Mouse (Mus musculus) heart, embryonic 14.5 days (tissue): ENCODE data around the gene Rpl36al. TPM values are rescaled to one million over a fixed set of nuclear protein-coding genes. Genes with fewer than 3 reads are reported as not detected.
A peak's percentile ranks its signal among the peaks of the same experiment; 100 is the strongest.

Experiments
- ATAC-seq: fragments of 200-750 bp; cut with Nextera tagmentation; 2 replicates; pipeline ENCODE4 v1.8.0; 2017; ENCODE audit warnings: low read depth, moderate TSS enrichment; ENCODE audit not compliant: insufficient number of reproducible peaks, insufficient read depth, low FRiP score
- H3K27ac ChIP-seq, 2 experiments: fragments of 200-500 bp in 1 of 2; fragments of 300-500 bp in 1 of 2; sonication (generic) in 1 of 2; replicated peaks in 1 of 2; 2 replicates each; pipeline ENCODE4 v1.5.1; 2012 to 2014; ENCODE audit warnings: low read depth in 2 of 2, low read length in 2 of 2, control low read depth in 1 of 2, mild to moderate bottlenecking in 1 of 2, mixed read lengths in 1 of 2; ENCODE audit not compliant: control insufficient read depth in 1 of 2, insufficient read depth in 1 of 2
- H3K27me3 ChIP-seq: fragments of 300-500 bp; sonication (generic); 2 replicates; pipeline ENCODE4 v1.6.1; 2014; ENCODE audit warnings: mild to moderate bottlenecking, low read length, control low read depth; ENCODE audit not compliant: control insufficient read depth, insufficient read depth
- H3K36me3 ChIP-seq: fragments of 300-500 bp; sonication (generic); 2 replicates; pipeline ENCODE4 v1.6.1; 2014; ENCODE audit warnings: mild to moderate bottlenecking, control low read depth, low read length, mixed read lengths; ENCODE audit not compliant: control insufficient read depth, insufficient read depth
- H3K4me1 ChIP-seq, 2 experiments: fragments of 200-500 bp in 1 of 2; fragments of 300-500 bp in 1 of 2; sonication (generic) in 1 of 2; 2 replicates each; pipeline ENCODE4 v1.6.1; 2012 to 2014; ENCODE audit warnings: low read length in 2 of 2, control low read depth in 1 of 2, mixed read lengths in 1 of 2; ENCODE audit not compliant: control insufficient read depth in 2 of 2, insufficient read depth in 2 of 2
- H3K4me2 ChIP-seq: fragments of 300-500 bp; sonication (generic); 2 replicates; pipeline ENCODE4 v1.6.1; 2014; ENCODE audit warnings: mild to moderate bottlenecking, low read length
- H3K4me3 ChIP-seq, 2 experiments: fragments of 200-500 bp in 1 of 2; fragments of 300-500 bp in 1 of 2; sonication (generic) in 1 of 2; 2 replicates each; pipeline ENCODE4 v1.5.1; 2012 to 2014; ENCODE audit warnings: low read length in 2 of 2, mild to moderate bottlenecking in 2 of 2, control low read depth in 1 of 2, low read depth in 1 of 2, moderate library complexity in 1 of 2; ENCODE audit not compliant: control insufficient read depth in 1 of 2, insufficient read depth in 1 of 2
- H3K9ac ChIP-seq: fragments of 300-500 bp; sonication (generic); 2 replicates; pipeline ENCODE4 v1.6.1; 2014; ENCODE audit warnings: mild to moderate bottlenecking, low read length
- H3K9me3 ChIP-seq: fragments of 300-500 bp; sonication (generic); 2 replicates; pipeline ENCODE4 v1.6.1; 2016; ENCODE audit warnings: low read length, control low read depth; ENCODE audit not compliant: control insufficient read depth
- WGBS: fragments of 180-500 bp; shearing (Covaris S2); extraction: QIAGEN DNeasy Blood & Tissue Kit; methylation state at CpG from one replicate; pipeline ENCODE4 v1.1.7; 2014; 5-methylcytosine and 5-hydroxymethylcytosine counted together
- polyA plus RNA-seq: library from polyadenylated mRNA; unstranded; fragments of >200 nt; fragmentation: Nextera tagmentation; extraction: Ambion mirVana; gene quantifications from 2 replicates; pipeline ENCODE4 v1.2.1, GENCODE M21; 2014

Rpl36al gene
- polyA plus RNA-seq = 519 and 551 TPM in 2 replicates

GRCm38 (mm10) chr12:69183583-69184308 is at the start of gene Rpl36al, which contains the start of gene Mgat2:
Gene Rpl36al, minus strand, starts transcription at chr12:69184083.
Gene Mgat2, plus strand, starts transcription at chr12:69184157.
- Histone ChIP-seq H3K9ac (peak within 1 kb of the TSS; percentile 92), H3K36me3 (peaks cover 35% of the 10 kb centered on the region), H3K4me2 (peak within 1 kb of the TSS; percentile 96), H3K9me3 (no peaks in the 10 kb centered on the region), H3K4me3 (peak within 1 kb of the TSS; percentile 93 to 95), H3K27me3 (no peaks in the 10 kb centered on the region), H3K4me1 (peaks cover 6 to 19% of the 10 kb centered on the region in 2 experiments), H3K27ac (peak within 1 kb of the TSS; percentile 89 to 90)
- ATAC-seq = peak; percentile 96
- WGBS = under 1% methylated on average over 84 of the region's 84 CpGs

DNA sequence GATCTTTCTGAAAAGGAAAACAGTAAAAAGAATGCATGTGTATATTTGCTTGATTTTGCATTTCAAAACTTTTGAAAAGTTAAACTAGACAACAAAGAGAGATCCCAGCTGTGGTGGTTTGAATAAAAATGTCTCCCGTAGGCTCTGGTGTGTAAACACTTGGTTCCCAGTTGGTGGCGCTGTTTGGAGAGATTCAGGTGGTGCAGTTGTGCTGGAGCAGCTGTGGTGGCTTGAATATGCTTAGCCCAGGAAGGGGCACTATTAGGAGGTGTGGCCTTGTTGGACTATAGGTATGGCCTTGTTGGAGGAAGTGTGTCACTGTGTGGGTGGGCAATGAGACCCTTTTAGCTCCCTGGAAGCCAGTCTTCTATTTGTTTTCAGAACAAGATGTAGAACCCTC is 45.4 kb upstream of the Rpl36al start:
- 63% methylated on average over 2 of the region's 2 CpGs for WGBS
- Histone ChIP-seq H3K4me3 (no peak overlapping the region), H3K36me3 (peaks cover 8% of the 10 kb centered on the region; the same call in 1 of the 2 replicates), H3K4me2 (no peak overlapping the region), H3K9me3 (no peaks in the 10 kb centered on the region), H3K27me3 (no peaks in the 10 kb centered on the region), H3K9ac (no peak overlapping the region), H3K4me1 (peaks cover 2 to 13% of the 10 kb centered on the region in 2 experiments; a peak in 3 of 4 replicates), H3K27ac (no peak overlapping the region)
- ATAC-seq = no peak

- H3K9ac ChIP-seq = peak within 1 kb of the TSS; percentile 76
- H3K4me1 ChIP-seq = peaks cover 2 to 13% of the 10 kb centered on the region in 2 experiments; a peak in 3 of 4 replicates
- peak within 1 kb of the TSS; percentile 88 to 94 for H3K27ac ChIP-seq
- peaks cover 11% of the 10 kb centered on the region; the same call in 1 of the 2 replicates for H3K36me3 ChIP-seq
- peak within 1 kb of the TSS; percentile 74 to 94 for H3K4me3 ChIP-seq
- ATAC-seq = peak; percentile 90
- no peaks in the 10 kb centered on the region for H3K27me3 ChIP-seq
- H3K4me2 ChIP-seq = peak within 1 kb of the TSS; percentile 74
- WGBS = under 1% methylated on average over 37 of the region's 37 CpGs
- H3K9me3 ChIP-seq = no peaks in the 10 kb centered on the region
These were observed 44.0 kb upstream of the Rpl36al start, which contains the start of gene Pole2 for GRCm38 (mm10) chr12:69227776-69228466. Gene Pole2, minus strand, starts transcription at chr12:69228195.

DNA sequence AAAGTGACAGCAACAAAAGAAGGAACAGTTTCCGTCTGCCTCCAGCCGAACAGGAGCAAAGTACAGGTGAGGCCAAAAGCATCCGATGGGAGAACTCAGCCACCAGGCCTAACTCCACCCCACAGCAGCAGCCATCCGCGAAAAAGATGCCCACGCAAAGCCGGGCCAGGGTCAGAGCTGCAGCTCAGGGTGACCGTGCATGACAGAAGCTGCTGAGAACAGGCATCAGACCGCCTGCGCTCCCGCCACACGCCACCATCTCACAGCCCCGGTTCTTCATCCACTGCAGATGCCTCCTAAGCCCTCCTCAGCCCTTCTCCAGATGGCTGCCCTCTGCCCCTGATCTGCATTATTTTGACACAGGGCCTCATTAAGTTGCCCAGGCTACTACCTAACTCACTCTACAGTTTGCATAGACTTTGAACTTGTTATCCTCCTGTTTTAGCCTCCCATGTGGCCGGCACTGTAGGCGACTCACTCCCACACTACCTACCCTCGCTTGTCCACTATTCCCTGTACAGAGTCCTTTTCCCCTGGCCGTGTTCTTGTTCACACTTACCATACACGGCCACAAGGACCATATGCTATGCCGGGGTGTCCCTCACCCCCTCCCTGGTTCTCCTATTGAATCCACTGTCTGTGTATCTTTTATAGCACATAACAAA is 36.9 kb upstream of the Rpl36al start:
- no peaks in the 10 kb centered on the region for H3K9me3 ChIP-seq
- H3K4me1 ChIP-seq = no peaks in the 10 kb centered on the region
- H3K27me3 ChIP-seq = no peaks in the 10 kb centered on the region
- no peak for ATAC-seq
- H3K36me3 ChIP-seq = peaks cover 59% of the 10 kb centered on the region
- H3K27ac ChIP-seq = no peak overlapping the region
- H3K4me2 ChIP-seq = no peak overlapping the region
- no peak overlapping the region for H3K9ac ChIP-seq
- 93% methylated on average over 19 of the region's 19 CpGs for WGBS
- no peak overlapping the region for H3K4me3 ChIP-seq

- WGBS = 89% methylated on average over 7 of the region's 7 CpGs
- Histone ChIP-seq H3K4me1 (no peaks in the 10 kb centered on the region), H3K36me3 (peaks cover 83% of the 10 kb centered on the region)
These were observed 32.7 kb upstream of the Rpl36al start for GRCm38 (mm10) chr12:69216587-69216986.

GRCm38 (mm10) chr12:69215000-69215785 is 31.3 kb upstream of the Rpl36al start:
- H3K4me1 ChIP-seq = no peaks in the 10 kb centered on the region
- H3K4me2 ChIP-seq = no peak overlapping the region
- no peak for ATAC-seq
- H3K27ac ChIP-seq = no peak overlapping the region
- no peak overlapping the region for H3K9ac ChIP-seq
- no peaks in the 10 kb centered on the region for H3K9me3 ChIP-seq
- H3K36me3 ChIP-seq = peaks cover 76% of the 10 kb centered on the region
- no peaks in the 10 kb centered on the region for H3K27me3 ChIP-seq
- 90% methylated on average over 3 of the region's 3 CpGs for WGBS
- no peak overlapping the region for H3K4me3 ChIP-seq

More at GRCm38 (mm10) chr12:69216587-69216986, 32.7 kb upstream of the Rpl36al start:
- no peak overlapping the region for H3K9ac ChIP-seq
- H3K27me3 ChIP-seq = no peaks in the 10 kb centered on the region
- ATAC-seq = no peak
- H3K4me3 ChIP-seq = no peak overlapping the region
- H3K27ac ChIP-seq = no peak overlapping the region
- H3K9me3 ChIP-seq = no peaks in the 10 kb centered on the region
- H3K4me2 ChIP-seq = no peak overlapping the region

DNA sequence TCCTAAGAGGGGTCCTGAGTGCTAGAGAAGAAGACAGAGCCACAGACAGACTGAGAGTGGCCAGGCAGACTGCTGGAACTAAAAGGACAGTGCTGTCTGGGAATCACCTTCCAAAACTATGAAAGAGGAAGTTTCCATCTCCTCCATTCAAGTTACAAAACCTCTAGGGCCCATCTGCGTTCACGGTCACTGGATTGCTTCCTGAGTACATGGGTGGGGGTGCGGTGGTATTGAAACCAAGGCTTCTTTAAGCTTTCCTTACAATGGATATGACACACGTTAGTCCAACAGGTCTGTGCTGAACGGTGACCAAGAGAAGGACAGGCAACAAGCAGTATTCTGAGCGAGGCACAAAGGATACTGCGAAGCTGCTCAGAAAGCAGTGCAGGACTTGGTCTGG is 30.5 kb upstream of the Rpl36al start:
- Histone ChIP-seq H3K36me3 (peaks cover 78% of the 10 kb centered on the region), H3K27ac (no peak overlapping the region), H3K4me2 (no peak overlapping the region), H3K9ac (no peak overlapping the region), H3K4me3 (no peak overlapping the region), H3K27me3 (no peaks in the 10 kb centered on the region), H3K4me1 (no peaks in the 10 kb centered on the region), H3K9me3 (no peaks in the 10 kb centered on the region)
- ATAC-seq = no peak
- WGBS = 88% methylated on average over 7 of the region's 7 CpGs
